Mouse (Mus musculus) inflammation-experienced regulatory T-cells, adult 6 months (primary cell): Measurements from ENCODE around the gene Ptprr. TPM values are rescaled to one million over a fixed set of nuclear protein-coding genes. Genes with fewer than 3 reads are reported as not detected.

ENCODE experiments used
- ATAC-seq: one replicate; pipeline ENCODE4 v1.8.0; 2017
- polyA plus RNA-seq, 3 experiments: library from polyadenylated mRNA; unstranded; fragments of 100-300 nt; shearing (Covaris generic); gene quantifications; one replicate each; pipeline ENCODE4 v1.2.1; 2017

Ptprr gene
- polyA plus RNA-seq, 3 experiments from 2014 or later = 0.15 to 0.48 TPM; not detected in 1

- no peak for ATAC-seq
Observed at GRCm38 (mm10) chr10:116117060-116117459, 99.0 kb downstream of the Ptprr start.

- ATAC-seq = no peak
Observed at GRCm38 (mm10) chr10:116121463-116121862, 103.5 kb downstream of the Ptprr start.

GRCm38 (mm10) chr10:116123808-116124207 is 105.8 kb downstream of the Ptprr start:
- ATAC-seq = no peak

- ATAC-seq = no peak
Observed at GRCm38 (mm10) chr10:116125364-116125763, 107.4 kb downstream of the Ptprr start.

GRCm38 (mm10) chr10:116130401-116130800 is 112.4 kb downstream of the Ptprr start:
- no peak for ATAC-seq

- no peak for ATAC-seq
Observed at GRCm38 (mm10) chr10:116131223-116131622, 113.2 kb downstream of the Ptprr start.

- ATAC-seq = no peak
Observed at GRCm38 (mm10) chr10:116132233-116132632, 114.2 kb downstream of the Ptprr start.

GRCm38 (mm10) chr10:116135187-116135586 is 117.2 kb downstream of the Ptprr start:
- ATAC-seq = no peak

GRCm38 (mm10) chr10:116140226-116140625 is 122.2 kb downstream of the Ptprr start:
- ATAC-seq = no peak

- no peak for ATAC-seq
Observed at GRCm38 (mm10) chr10:116143684-116144083, 125.7 kb downstream of the Ptprr start.

GRCm38 (mm10) chr10:116146091-116146490 is 128.1 kb downstream of the Ptprr start:
- no peak for ATAC-seq

GRCm38 (mm10) chr10:116154707-116155106 is 136.7 kb downstream of the Ptprr start:
- no peak for ATAC-seq

GRCm38 (mm10) chr10:116156699-116157098 is 138.7 kb downstream of the Ptprr start:
- no peak for ATAC-seq

GRCm38 (mm10) chr10:116162338-116162737 is 144.3 kb downstream of the Ptprr start:
- ATAC-seq = no peak

GRCm38 (mm10) chr10:116175324-116175883 is 157.4 kb downstream of the Ptprr start:
- no peak for ATAC-seq

GRCm38 (mm10) chr10:116177390-116178179 is 159.6 kb downstream of the Ptprr start:
- ATAC-seq = no peak

- no peak for ATAC-seq
Observed at GRCm38 (mm10) chr10:116181235-116181634, 163.2 kb downstream of the Ptprr start.

- ATAC-seq = no peak
Observed at GRCm38 (mm10) chr10:116182221-116182620, 164.2 kb downstream of the Ptprr start.

GRCm38 (mm10) chr10:116183258-116183657 is 165.2 kb downstream of the Ptprr start:
- no peak for ATAC-seq

GRCm38 (mm10) chr10:116191724-116192123 is 173.7 kb downstream of the Ptprr start:
- ATAC-seq = no peak

GRCm38 (mm10) chr10:116192293-116192692 is 174.3 kb downstream of the Ptprr start:
- no peak for ATAC-seq

- ATAC-seq = no peak
Observed at GRCm38 (mm10) chr10:116194409-116194808, 176.4 kb downstream of the Ptprr start.

GRCm38 (mm10) chr10:116196596-116197415 is 178.8 kb downstream of the Ptprr start:
- ATAC-seq = no peak
